Comparison of ENCODE assay signal across 8 mouse cellular contexts in the genomic region with DNA sequence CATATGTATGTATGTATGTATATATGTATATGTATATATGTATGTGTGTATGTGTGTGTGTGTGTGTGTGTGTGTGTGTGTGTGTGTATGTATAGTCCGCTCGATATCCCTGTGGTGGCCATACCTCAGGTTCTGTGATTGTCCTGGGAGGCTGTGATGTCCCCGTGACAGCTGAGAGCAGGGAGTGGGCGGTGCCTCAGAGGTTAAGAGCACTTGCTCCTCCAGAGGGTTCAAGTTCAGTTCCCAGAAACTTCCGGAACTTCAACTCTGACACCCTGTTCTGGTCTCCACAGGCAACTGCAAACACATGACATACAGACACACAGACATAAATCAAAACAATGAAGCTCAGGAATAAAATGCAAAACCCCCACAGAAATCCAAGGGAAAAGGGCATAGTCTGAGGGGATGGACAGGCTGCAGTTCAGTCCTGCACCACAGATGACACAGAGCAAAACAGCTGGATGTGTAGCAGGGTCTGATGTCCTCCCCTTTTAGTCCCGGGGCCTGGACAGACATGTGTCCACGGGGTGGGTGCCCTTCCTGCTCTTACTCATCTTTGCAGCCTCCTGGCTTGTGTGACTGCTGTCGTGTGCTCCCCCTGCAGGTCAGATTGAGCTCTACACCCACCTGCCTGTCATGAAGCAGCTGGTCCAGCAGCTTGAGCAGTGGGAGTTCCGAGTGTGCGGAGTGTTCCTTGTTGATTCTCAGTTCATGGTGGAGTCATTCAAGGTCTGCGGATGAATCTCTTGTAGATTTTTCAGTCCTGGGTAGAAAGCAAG. TPM values are rescaled to one million over a fixed set of nuclear protein-coding genes. Genes with fewer than 3 reads are reported as not detected.
DNase-seq lines count a peak whose midpoint lies in the region; ATAC-seq lines count a peak whose summit lies in the region.

No protein-coding gene starts in this region.

- H3K36me3 ChIP-seq in forebrain, embryonic 13.5 days (ENCODE audit: poor library complexity, severe bottlenecking), result peaks cover 61% of the 10 kb centered on the region
- H3K36me3 ChIP-seq in hindbrain, embryonic 13.5 days, result peaks cover 52% of the 10 kb centered on the region

- no peaks in the 10 kb centered on the region for H3K27me3 ChIP-seq in forebrain, embryonic 13.5 days
- H3K27me3 ChIP-seq in hindbrain, embryonic 13.5 days, result no peaks in the 10 kb centered on the region

- WGBS in forebrain, embryonic 13.5 days, result 57% methylated on average over 11 of the region's 11 CpGs
- 56% methylated on average over 11 of the region's 11 CpGs for WGBS in hindbrain, embryonic 13.5 days

- no peaks in the 10 kb centered on the region for H3K9me3 ChIP-seq in forebrain, embryonic 13.5 days (replicated peaks)
- no peaks in the 10 kb centered on the region for H3K9me3 ChIP-seq in hindbrain, embryonic 13.5 days

- no peaks in the 10 kb centered on the region for H3K4me1 ChIP-seq in forebrain, embryonic 13.5 days
- H3K4me1 ChIP-seq in hindbrain, embryonic 13.5 days (replicated peaks), result no peaks in the 10 kb centered on the region

- no peak overlapping the region for H3K27ac ChIP-seq in forebrain, embryonic 13.5 days
- no peak overlapping the region for H3K27ac ChIP-seq in hindbrain, embryonic 13.5 days

- H3K4me2 ChIP-seq in forebrain, embryonic 13.5 days, result no peak overlapping the region
- no peak overlapping the region for H3K4me2 ChIP-seq in hindbrain, embryonic 13.5 days

- ATAC-seq in forebrain, embryonic 13.5 days, result peak; percentile 55; the same call in 1 of the 2 replicates
- peak; percentile 52; the same call in 1 of the 2 replicates for ATAC-seq in hindbrain, embryonic 13.5 days (ENCODE audit: low FRiP score)

- H3K4me3 ChIP-seq in forebrain, embryonic 13.5 days, result no peak overlapping the region
- no peak overlapping the region for H3K4me3 ChIP-seq in hindbrain, embryonic 13.5 days

- H3K9ac ChIP-seq in forebrain, embryonic 13.5 days, result no peak overlapping the region
- H3K9ac ChIP-seq in hindbrain, embryonic 13.5 days, result no peak overlapping the region

- DNase-seq in MEL-GATA-1-ER (ENCODE audit: extremely low read depth, low read depth), result peak; percentile 30
- DNase-seq in c-Kit-positive CD71-positive TER-119-positive erythroid progenitor cells, embryonic 14.5 days (ENCODE audit: low spot score), result peak; percentile 73
- DNase-seq in layer of hippocampus, postnatal 14 days (ENCODE audit: low spot score in 2 of 2), result peak; percentile 78 to 85
- DNase-seq in lung, postnatal 14 days, result peak; percentile 78
- peak; percentile 76 for DNase-seq in retina, postnatal 7 days (ENCODE audit: low read depth, low spot score)
- DNase-seq in thymus, postnatal 36 days, result peak; percentile 68 to 74

RNA-seq across cellular contexts. Expression of gene Fam216a, which starts 7.4 kb away (rescaled TPM):
- polyA plus RNA-seq in forebrain, embryonic 13.5 days (2015; fragmentation: Nextera tagmentation; extraction: Ambion mirVana), result 117 and 123 TPM in 2 replicates
- 131 and 132 TPM in 2 replicates for polyA plus RNA-seq in hindbrain, embryonic 13.5 days (2015; fragmentation: Nextera tagmentation; extraction: Ambion mirVana)
- total RNA-seq in layer of hippocampus, postnatal 14 days (2021), result 10 to 100 TPM; 75.9 to 80.7 TPM

RNA-seq across cellular contexts. Expression of gene Gpn3, which starts 7.9 kb away (rescaled TPM):
- 56.9 and 58.7 TPM in 2 replicates for polyA plus RNA-seq in forebrain, embryonic 13.5 days (2015; fragmentation: Nextera tagmentation; extraction: Ambion mirVana)
- 48.3 and 50.2 TPM in 2 replicates for polyA plus RNA-seq in hindbrain, embryonic 13.5 days (2015; fragmentation: Nextera tagmentation; extraction: Ambion mirVana)
- total RNA-seq in layer of hippocampus, postnatal 14 days (2021), result 10 to 100 TPM; 26.8 to 27.2 TPM

RNA-seq across cellular contexts. Expression of gene Arpc3, which starts 12.1 kb away (rescaled TPM):
- polyA plus RNA-seq in forebrain, embryonic 13.5 days (2015; fragmentation: Nextera tagmentation; extraction: Ambion mirVana), result 152 and 167 TPM in 2 replicates
- polyA plus RNA-seq in hindbrain, embryonic 13.5 days (2015; fragmentation: Nextera tagmentation; extraction: Ambion mirVana), result 159 and 173 TPM in 2 replicates
- 100 to 1,000 TPM; 300 to 318 TPM for total RNA-seq in layer of hippocampus, postnatal 14 days (2021)

RNA-seq across cellular contexts. Expression of gene Vps29, which starts 25.4 kb away (rescaled TPM):
- polyA plus RNA-seq in forebrain, embryonic 13.5 days (2015; fragmentation: Nextera tagmentation; extraction: Ambion mirVana), result 228 and 236 TPM in 2 replicates
- 297 and 305 TPM in 2 replicates for polyA plus RNA-seq in hindbrain, embryonic 13.5 days (2015; fragmentation: Nextera tagmentation; extraction: Ambion mirVana)
- total RNA-seq in layer of hippocampus, postnatal 14 days (2021), result 100 to 1,000 TPM; 219 to 224 TPM

RNA-seq across cellular contexts. Expression of gene Rad9b, which starts 25.5 kb away (rescaled TPM):
- 16.1 TPM in 2 replicates for polyA plus RNA-seq in forebrain, embryonic 13.5 days (2015; fragmentation: Nextera tagmentation; extraction: Ambion mirVana)
- 21.0 and 23.9 TPM in 2 replicates for polyA plus RNA-seq in hindbrain, embryonic 13.5 days (2015; fragmentation: Nextera tagmentation; extraction: Ambion mirVana)
- total RNA-seq in layer of hippocampus, postnatal 14 days (2021), result 1 to 10 TPM; 3.9 to 4.1 TPM

Comparison
In these comparisons a context has a peak if more than half of its experiments do, and no peak if none do; other contexts are left out.
1. DNase-seq: peak in every context shown above with its lines; median percentile 82 in layer of hippocampus, postnatal 14 days; 78 in lung, postnatal 14 days; 76 in retina, postnatal 7 days; 73 in c-Kit-positive CD71-positive TER-119-positive erythroid progenitor cells, embryonic 14.5 days; 71 in thymus, postnatal 36 days; 30 in MEL-GATA-1-ER.